Mouse (Mus musculus) spleen, adult 12 weeks (tissue): ENCODE data around the gene Smok3c.
"Not testable (repeated sequence)": the region's sequence is repeated elsewhere in the genome, so short reads cannot be mapped to it uniquely, and the experiment has no call there.

Source experiments
- DNase-seq: peaks from one replicate; pipeline ENCODE4 v3.0.0; 2022; ENCODE audit warnings: low spot score

Smok3c gene

DNA sequence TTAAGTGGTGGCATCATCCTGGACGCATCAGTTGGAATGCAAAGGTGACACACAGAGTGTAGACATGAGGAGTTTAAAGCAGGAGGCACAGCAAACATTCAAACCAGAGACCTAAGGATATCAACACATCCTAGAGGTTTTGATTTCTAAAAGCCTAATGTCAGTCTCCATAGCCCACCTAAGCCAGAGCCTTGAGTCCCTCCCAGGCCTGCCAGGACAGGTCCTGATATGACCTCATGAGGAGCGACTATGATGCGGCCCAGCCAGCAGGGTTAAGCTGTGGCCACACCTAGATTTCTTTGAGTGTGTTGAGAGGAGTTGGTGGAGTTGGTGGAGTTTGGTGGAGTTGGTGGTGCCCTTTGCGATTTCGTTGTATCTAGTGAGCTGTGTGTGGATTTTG is at the start of gene Smok3c:
Gene Smok3c (plus strand): TSS at position 301 of the 400 bp plus-strand sequence.
- not testable (repeated sequence) for DNase-seq

- no peak for DNase-seq
Observed at GRCm38 (mm10) chr5:138009437-138009836, 43.6 kb upstream of the Smok3c start.

- no peak for DNase-seq
Observed at GRCm38 (mm10) chr5:138012382-138012781, 40.6 kb upstream of the Smok3c start.

- no peak for DNase-seq
Observed at GRCm38 (mm10) chr5:138016530-138016929, 36.5 kb upstream of the Smok3c start.

- no peak for DNase-seq
Observed at GRCm38 (mm10) chr5:138016997-138017396, 36.0 kb upstream of the Smok3c start.

DNA sequence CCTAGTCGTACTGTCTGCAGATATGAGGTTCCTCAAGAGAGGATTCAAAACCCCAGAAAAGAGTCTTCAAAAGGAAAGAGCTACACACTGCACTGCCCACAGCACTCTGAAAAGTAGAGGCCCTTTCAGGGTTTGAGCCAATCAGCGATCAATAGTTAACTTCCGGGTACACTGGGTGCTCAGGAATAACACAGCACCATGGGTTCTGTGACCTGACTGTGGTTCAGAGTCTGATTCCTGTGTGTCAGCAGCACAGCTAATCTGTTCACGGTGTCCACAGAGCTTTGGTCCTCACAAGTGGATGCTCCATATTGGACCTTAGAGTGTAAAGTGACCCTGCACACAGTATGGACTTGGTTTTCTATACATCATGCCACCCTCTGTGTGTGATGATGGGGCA is 33.4 kb upstream of the Smok3c start:
- DNase-seq, result not testable (repeated sequence)

- not testable (repeated sequence) for DNase-seq
Observed at GRCm38 (mm10) chr5:138020961-138021479, 32.0 kb upstream of the Smok3c start, which contains the start of the genes Smok3a and Smok3b. Smok3a (plus strand) TSS chr5:138021261. Smok3b (plus strand) TSS chr5:138021429.

GRCm38 (mm10) chr5:138073803-138074202 is 20.8 kb downstream of the Smok3c start:
- DNase-seq, result no peak

GRCm38 (mm10) chr5:138075684-138076083 is 22.7 kb downstream of the Smok3c start:
- no peak for DNase-seq

GRCm38 (mm10) chr5:138076148-138076547 is 23.2 kb downstream of the Smok3c start:
- no peak for DNase-seq

GRCm38 (mm10) chr5:138080456-138080855 is 27.5 kb downstream of the Smok3c start:
- no peak for DNase-seq

DNA sequence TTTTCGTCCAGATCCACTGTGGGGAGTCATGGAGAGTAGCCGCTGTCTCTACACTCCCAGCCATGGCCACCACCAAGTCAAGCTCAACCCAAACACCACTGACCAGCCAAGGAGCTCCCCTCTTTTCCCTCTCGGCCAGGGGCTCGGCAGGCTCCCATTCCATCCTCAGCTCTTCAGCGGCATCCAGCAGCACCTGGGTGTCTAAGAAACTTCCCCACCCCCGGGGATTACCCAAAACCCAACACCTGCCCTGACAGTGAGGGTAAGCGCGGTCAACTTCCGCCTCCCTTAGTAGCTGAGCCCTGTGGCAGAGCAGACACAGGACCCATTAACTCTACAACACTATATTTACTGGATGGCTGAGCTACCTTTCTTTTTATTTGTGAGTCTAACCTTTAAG is 28.5 kb downstream of the Smok3c start:
- DNase-seq, result no peak

DNA sequence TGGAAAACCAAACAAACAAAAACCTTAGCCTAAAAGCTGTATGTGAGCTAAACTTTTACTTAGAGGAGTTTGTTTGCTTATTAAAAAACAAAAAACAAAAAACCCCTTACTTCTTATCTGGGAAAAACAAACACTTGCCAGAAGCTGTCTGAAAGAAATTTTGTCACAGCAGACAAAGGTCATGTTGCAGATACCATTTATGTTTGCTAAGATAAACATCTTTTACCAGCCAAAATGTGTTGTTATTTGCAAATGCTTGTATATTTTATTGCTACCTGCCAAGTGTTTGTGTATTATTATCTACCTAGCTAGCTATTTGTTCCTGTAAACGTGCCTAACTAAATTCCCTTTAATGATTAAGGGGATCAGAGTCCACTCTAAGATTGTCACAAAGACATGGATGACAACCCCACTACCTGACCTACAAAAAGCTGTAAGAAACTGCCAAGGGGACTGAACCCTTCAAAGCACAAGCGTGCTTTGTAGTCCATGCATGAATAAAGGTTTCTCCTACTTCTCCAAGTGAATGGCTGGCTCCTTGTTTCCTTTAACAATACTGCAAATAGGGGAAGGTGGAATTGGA is 30.4 kb downstream of the Smok3c start:
- no peak for DNase-seq

- no peak for DNase-seq
Observed at GRCm38 (mm10) chr5:138083936-138084335, 30.9 kb downstream of the Smok3c start.

DNA sequence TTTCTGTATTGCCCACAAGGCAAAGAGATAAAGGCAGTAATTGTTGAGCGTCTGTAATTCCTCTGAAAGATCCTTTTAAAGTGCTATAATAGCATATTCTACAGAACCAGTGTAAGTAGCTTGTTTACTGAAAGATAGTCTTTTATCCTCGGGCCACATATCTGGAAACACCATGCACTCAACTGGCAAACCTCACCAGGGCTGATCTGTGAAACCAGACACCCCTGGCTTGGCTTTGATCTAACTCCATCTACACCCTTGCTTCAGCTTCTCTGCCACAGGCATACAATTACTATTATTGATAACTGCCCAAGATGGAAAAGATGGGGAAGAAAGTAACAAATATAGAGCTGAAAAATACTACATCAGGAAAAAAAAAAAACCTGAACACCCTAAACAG is 31.5 kb downstream of the Smok3c start:
- DNase-seq, result peak; percentile 12

GRCm38 (mm10) chr5:138084996-138085395 is 32.0 kb downstream of the Smok3c start, which contains the start of gene Zkscan1:
Zkscan1 (plus strand) TSS chr5:138085084.
- DNase-seq, result peak; percentile 64

DNA sequence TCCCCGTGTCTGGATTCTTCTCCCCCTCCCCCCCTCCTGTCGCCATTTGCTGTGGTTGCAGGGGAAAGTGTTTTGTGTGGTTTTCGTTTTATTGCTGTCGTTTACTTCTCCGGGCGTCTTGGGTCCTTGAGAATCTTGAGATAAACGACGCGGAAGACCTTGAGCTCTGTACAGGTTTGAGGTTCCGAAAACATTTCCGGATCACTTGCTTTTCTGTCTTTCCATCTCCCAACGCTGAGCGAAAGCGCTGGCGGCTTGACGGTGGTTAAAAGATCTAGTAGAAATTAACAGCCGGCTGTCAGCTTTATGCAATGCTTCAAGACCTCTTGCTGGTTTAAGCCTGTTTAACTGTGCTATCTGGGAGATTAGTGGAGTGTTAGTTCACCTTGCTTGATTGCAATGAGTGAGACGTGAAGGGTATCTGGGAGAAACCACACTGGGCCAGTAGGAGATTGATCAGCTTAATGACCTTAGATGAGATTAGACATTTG is 32.5 kb downstream of the Smok3c start:
- no peak for DNase-seq

- no peak for DNase-seq
Observed at GRCm38 (mm10) chr5:138086842-138087241, 33.8 kb downstream of the Smok3c start.

GRCm38 (mm10) chr5:138088366-138088765 is 35.4 kb downstream of the Smok3c start:
- no peak for DNase-seq

- no peak for DNase-seq
Observed at GRCm38 (mm10) chr5:138089108-138089551, 36.1 kb downstream of the Smok3c start.

DNA sequence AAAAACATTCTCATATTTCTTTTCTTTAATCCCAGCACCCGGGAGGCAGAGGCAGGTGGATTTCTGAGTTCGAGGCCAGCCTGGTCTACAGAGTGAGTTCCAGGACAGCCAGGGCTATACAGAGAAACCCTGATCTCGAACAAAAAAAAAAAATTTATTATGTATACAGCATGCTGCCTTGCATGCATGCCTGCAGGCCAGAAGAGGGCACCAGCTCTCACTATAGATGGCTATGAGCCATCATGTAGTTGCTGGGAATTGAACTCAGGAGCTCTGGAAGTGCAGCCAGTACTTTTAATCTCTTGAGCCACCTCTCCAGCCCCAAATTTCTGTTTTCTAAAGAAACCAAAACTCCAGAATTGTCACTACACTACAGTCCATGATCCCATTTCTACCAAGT is 37.3 kb downstream of the Smok3c start:
- no peak for DNase-seq

DNA sequence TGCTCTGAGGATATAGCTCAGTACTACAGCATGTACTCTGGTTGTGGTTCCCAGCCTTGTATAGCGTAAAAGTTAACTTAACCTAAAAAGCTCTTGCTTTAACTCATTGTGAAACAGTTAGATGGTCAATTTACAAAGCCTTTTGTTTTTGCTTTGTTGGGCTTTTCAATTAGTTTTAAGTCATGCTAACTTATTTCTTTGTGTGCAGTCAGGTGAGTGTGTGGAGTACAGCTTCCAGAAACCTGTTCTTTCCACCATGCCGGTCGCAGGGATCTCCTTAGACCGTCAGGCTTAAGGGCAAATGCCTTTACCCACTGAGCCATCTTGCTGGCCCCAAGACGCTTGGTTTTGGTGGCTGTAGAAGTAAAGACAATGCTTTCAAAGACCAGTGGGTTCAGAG is 37.7 kb downstream of the Smok3c start:
- no peak for DNase-seq

DNA sequence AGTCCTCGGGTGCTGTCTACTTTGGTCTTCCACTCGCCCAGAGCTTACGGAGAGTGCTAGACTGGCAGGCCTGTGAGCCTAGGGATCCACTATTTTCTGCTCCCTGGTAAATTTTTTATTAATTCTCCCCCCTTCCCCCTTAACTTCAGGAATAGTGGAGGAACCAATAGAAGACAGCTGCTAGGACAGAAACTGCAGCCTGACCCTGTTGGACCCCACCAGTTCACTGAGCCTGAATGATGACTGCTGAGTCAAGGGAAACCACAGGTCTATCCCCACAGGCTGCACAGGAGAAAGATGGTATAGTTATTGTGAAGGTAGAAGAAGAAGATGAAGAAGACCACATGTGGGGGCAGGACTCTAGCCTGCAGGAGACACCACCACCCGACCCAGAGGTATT is 39.8 kb downstream of the Smok3c start:
- no peak for DNase-seq

DNA sequence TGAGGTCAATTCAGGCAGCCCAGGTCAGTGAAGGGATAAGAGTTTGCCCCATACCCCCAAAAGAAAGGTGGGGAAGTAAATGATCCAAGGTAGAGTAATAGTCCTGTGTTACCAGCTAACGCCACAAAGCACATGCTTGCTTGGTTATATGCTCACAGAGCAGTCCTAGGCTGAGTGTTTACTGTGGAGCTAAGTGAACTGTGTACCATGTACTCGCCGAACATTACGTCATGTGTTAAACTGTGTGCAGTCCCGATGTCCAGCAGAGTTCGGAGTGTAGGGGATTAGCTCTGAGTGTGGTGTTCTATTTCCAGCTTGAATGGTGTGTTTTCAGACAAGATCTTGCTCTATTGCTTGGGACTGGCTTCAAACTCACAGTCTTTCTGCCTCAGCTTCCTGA is 41.5 kb downstream of the Smok3c start:
- DNase-seq, result no peak
